Mouse (Mus musculus): ENCODE measurements around the gene Zfp300.

Zfp300 gene

DNA sequence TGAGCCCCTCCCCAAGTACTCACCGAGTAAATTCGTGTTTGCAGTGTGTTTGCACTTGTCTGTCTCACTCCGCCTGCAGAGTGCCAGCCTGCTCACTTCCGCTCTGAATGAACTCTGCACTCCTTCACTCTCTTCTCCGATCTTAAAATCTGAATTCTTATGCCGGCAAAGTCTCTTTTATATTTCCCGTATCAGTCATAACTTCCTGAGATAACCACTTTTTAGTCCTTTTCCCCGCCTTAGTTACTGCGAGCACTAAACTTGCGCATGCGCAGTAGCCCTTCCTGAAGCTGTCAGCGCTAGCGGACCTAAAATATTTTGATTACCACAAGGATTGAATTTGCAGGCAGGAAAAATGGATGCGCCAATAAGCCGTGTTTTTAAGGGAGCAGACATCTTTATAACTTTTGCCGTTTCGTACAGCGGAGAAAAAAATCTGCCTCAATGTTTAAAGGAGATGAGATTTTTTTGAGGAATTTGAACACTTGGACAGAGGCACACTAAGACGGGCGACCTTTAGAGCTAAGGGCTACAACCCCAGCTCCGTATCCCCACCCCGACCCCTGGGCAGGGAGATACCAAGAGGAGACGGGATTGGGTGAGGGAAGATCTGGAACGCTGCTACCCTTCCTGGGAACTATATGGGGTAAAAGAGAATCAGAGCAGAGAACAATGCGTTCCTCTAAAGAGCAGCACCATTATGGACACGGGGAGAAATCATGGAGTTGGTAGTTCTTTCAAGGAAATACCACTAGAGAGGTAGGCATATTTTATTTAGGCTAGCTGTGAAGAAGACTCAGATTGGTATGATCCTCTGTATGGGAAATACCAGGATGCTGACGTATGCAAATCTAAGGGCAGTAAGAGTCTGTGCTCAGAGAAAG is at the start of gene Zfp300:
Zfp300 (minus strand) TSS at position 545 of the 884 bp plus-strand sequence.
- WGBS = 3% methylated on average over 27 of the region's 27 CpGs

- 81% methylated on average over 4 of the region's 4 CpGs for WGBS
Measured at GRCm38 (mm10) chrX:21115520-21115919, 26.2 kb upstream of the Zfp300 start, which contains the start of gene Ssxa1. Gene Ssxa1, plus strand, starts transcription at chrX:21115820.

GRCm38 (mm10) chrX:21089867-21090239 is 526 bp upstream of the Zfp300 start:
- 46% methylated on average over 7 of the region's 7 CpGs for WGBS

- WGBS = 10% methylated on average over 6 of the region's 6 CpGs
Measured at GRCm38 (mm10) chrX:21088645-21088982, 713 bp downstream of the Zfp300 start.

GRCm38 (mm10) chrX:21068106-21068505 is 21.2 kb downstream of the Zfp300 start, which contains the start of gene Spaca5:
Gene Spaca5, plus strand, starts transcription at chrX:21068406.

GRCm38 (mm10) chrX:21062544-21062890 is 26.8 kb downstream of the Zfp300 start:
- 50% methylated on average over 3 of the region's 3 CpGs for WGBS

DNA sequence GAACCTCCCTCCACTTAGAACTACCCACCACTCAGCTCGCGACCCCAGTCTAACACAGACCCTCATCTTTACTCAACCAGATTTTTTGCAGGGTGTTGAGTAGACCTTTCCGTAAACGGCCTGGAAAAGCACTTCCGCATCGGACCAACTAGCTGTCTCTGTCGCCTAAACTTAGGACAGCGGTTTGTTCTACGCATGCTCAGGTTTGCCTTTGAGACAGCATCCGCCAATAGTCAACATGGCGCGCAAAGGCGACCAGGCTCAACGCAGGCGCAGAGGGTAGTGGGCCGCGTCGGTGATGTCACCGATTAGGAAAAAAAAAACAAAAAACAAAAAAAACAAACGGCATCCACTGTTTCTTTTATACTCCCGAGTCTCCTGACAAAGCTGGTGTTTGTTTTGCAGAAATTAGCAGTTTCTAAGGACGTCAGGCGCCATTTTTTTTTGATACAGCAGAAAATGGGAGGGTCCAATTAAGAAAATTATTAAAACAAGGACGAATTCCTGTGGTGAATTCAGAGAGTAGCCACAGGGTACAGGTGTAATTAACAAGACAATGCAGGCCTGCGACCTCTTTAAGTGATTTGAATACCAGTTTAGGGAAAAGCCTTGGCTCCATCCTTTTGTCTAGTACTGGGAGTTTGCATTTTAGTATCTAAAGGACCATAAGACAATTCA is 27.3 kb downstream of the Zfp300 start, which contains the start of gene Zfp182:
Zfp182 (minus strand) TSS at position 451 of the 678 bp plus-strand sequence.
- 7% methylated on average over 25 of the region's 25 CpGs for WGBS

- WGBS = 2% methylated on average over 9 of the region's 9 CpGs
Measured at GRCm38 (mm10) chrX:21061460-21061859, 27.9 kb downstream of the Zfp300 start.

Data from cerebral cortex, adult 2 months (tissue).